Mouse (Mus musculus) cerebellum, adult (tissue): ENCODE data around the gene Crybb3.

Source experiments
- ATAC-seq: cut with Nextera tagmentation; 2 replicates; pipeline ENCODE4 v1.9.2; 2017; ENCODE audit warnings: mild to moderate bottlenecking, moderate library complexity, mixed read lengths; ENCODE audit not compliant: insufficient number of reproducible peaks, low FRiP score, low TSS enrichment

Gene Crybb3

GRCm38 (mm10) chr5:113105481-113105880 is 24.1 kb upstream of the Crybb3 start:
- ATAC-seq: no peak

- no peak for ATAC-seq
These were observed 23.7 kb upstream of the Crybb3 start for GRCm38 (mm10) chr5:113105035-113105434.

- ATAC-seq: no peak
These were observed 21.1 kb upstream of the Crybb3 start for GRCm38 (mm10) chr5:113102455-113102854.

GRCm38 (mm10) chr5:113101457-113101856 is 20.1 kb upstream of the Crybb3 start:
- no peak for ATAC-seq

- no peak for ATAC-seq
These were observed 19.0 kb upstream of the Crybb3 start for GRCm38 (mm10) chr5:113100422-113100821.

- 0 out of 2 replicates have a peak, but pooled peaks have one; percentile 42 for ATAC-seq
These were observed 18.2 kb upstream of the Crybb3 start for GRCm38 (mm10) chr5:113099546-113099945.

- ATAC-seq: no peak
These were observed 16.2 kb upstream of the Crybb3 start for GRCm38 (mm10) chr5:113097551-113097950.

- no peak for ATAC-seq
These were observed 14.1 kb upstream of the Crybb3 start for GRCm38 (mm10) chr5:113095456-113095855.

GRCm38 (mm10) chr5:113092406-113092805 is 11.0 kb upstream of the Crybb3 start:
- no peak for ATAC-seq

- no peak for ATAC-seq
These were observed 9.8 kb upstream of the Crybb3 start for GRCm38 (mm10) chr5:113091162-113091561.

- ATAC-seq: no peak
These were observed 9.4 kb upstream of the Crybb3 start for GRCm38 (mm10) chr5:113090750-113091149.

GRCm38 (mm10) chr5:113090077-113090690 is 8.8 kb upstream of the Crybb3 start:
- ATAC-seq: no peak

GRCm38 (mm10) chr5:113087465-113087864 is 6.1 kb upstream of the Crybb3 start:
- no peak for ATAC-seq

GRCm38 (mm10) chr5:113086990-113087389 is 5.6 kb upstream of the Crybb3 start:
- ATAC-seq: no peak

GRCm38 (mm10) chr5:113086439-113086838 is 5.1 kb upstream of the Crybb3 start:
- ATAC-seq: no peak

- ATAC-seq: no peak
These were observed 4.5 kb upstream of the Crybb3 start for GRCm38 (mm10) chr5:113085931-113086330.

GRCm38 (mm10) chr5:113084309-113084708 is 2.9 kb upstream of the Crybb3 start:
- no peak for ATAC-seq

GRCm38 (mm10) chr5:113082356-113083168 is 1.2 kb upstream of the Crybb3 start:
- ATAC-seq: no peak

- ATAC-seq: 0 out of 2 replicates have a peak, but pooled peaks have one; percentile 7
These were observed 364 bp downstream of the Crybb3 start for GRCm38 (mm10) chr5:113081020-113081419.

- ATAC-seq: no peak
These were observed 1.6 kb downstream of the Crybb3 start for GRCm38 (mm10) chr5:113079783-113080182.

GRCm38 (mm10) chr5:113078686-113079085 is 2.7 kb downstream of the Crybb3 start:
- no peak for ATAC-seq

GRCm38 (mm10) chr5:113070017-113070416 is 11.4 kb downstream of the Crybb3 start, which contains the start of gene Crybb2:
Gene Crybb2 (minus strand): TSS chr5:113070117.
- ATAC-seq: no peak
